Mouse (Mus musculus): ENCODE measurements at regions not wholly inside any gene's neighbourhood (a gene's known extent, or its start where the extent isn't known, plus 50 kb on each side); places are given as distances from the start of the nearest gene placed in this dataset.

DNA sequence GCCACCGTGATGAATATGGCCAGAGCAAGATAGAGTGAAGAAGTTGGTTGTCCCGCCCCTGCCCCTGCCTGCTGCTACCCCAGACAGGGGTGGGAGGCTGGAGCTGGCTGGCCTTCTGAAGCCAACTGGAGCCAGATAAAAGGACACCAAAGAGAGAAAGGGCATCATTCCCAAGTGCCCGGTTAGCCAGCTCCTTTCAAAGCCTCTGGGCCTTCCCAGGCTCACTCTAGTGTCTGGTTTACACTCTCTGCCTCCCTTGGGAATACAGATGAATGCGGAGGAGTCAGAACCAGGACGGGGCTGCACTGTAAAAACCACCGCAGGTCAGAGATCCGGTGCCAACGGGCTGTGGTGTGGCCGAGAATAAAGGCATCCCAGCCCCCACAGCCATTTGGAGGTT is 76.4 kb upstream of the Ankrd55 start:
- H3K27ac ChIP-seq (ENCODE audit: poor library complexity, severe bottlenecking) = no peak overlapping the region
- H3K4me3 ChIP-seq = no peak overlapping the region
- no peak for ATAC-seq (ENCODE audit: insufficient number of reproducible peaks, low FRiP score)
- no peaks in the 10 kb centered on the region for H3K9me3 ChIP-seq (replicated peaks)
- no peak overlapping the region for H3K4me2 ChIP-seq
- no peak overlapping the region for H3K9ac ChIP-seq
- no peaks in the 10 kb centered on the region for H3K27me3 ChIP-seq (replicated peaks)
- H3K36me3 ChIP-seq = no peaks in the 10 kb centered on the region
- 67% methylated on average over 9 of the region's 9 CpGs for WGBS
- H3K4me1 ChIP-seq (replicated peaks) = no peaks in the 10 kb centered on the region

DNA sequence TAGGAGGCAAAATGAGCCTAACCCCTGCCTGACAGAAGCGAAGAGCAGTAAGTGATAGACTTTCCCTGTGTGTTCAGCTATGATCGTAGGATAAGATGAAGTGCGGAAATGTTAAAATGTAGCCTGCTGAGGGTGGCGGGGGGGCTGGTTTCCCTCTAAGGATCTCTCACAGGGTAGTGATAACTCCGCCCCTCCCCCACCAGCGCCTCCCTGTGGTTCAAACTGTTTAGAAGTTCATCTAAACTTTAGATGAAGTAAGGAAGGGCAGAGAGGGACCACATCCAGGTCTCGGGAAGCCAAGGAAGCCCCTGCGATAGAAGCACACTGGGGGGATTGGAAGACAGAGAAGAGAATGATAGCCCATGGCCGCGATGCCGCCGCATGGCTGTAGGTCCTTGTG is 75.9 kb upstream of the Ankrd55 start:
- Histone ChIP-seq H3K27ac (ENCODE audit: poor library complexity, severe bottlenecking) (no peak overlapping the region), H3K4me1 (replicated peaks) (no peaks in the 10 kb centered on the region), H3K9me3 (replicated peaks) (no peaks in the 10 kb centered on the region), H3K36me3 (no peaks in the 10 kb centered on the region), H3K9ac (no peak overlapping the region), H3K4me3 (no peak overlapping the region), H3K4me2 (no peak overlapping the region), H3K27me3 (replicated peaks) (no peaks in the 10 kb centered on the region)
- no peak for ATAC-seq (ENCODE audit: insufficient number of reproducible peaks, low FRiP score)
- WGBS = 65% methylated on average over 12 of the region's 12 CpGs

DNA sequence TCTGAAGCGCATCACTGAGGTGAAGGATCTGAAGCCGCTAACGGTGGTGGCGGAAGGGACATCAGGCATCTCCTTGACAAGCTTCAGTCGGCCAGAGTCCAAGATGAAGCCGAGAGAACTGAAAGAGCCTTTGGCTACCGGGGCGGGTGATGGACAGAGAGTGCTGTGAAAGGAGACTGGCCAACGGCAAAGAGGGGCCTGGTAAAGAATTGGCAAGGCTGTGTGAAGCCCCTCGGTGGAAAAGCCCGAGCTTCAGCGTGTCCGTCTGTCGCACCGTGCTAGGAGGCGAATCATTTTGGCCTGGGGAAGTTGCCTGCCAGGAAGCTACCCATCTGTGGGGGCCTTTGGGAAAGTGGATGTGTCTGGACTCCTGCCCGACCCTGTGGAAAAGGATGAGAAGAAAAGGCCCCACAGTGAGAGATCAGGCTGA is 74.6 kb upstream of the Ankrd55 start:
- H3K4me1 ChIP-seq (replicated peaks) = no peaks in the 10 kb centered on the region
- H3K27ac ChIP-seq (ENCODE audit: poor library complexity, severe bottlenecking) = no peak overlapping the region
- H3K4me2 ChIP-seq = no peak overlapping the region
- no peak for ATAC-seq (ENCODE audit: insufficient number of reproducible peaks, low FRiP score)
- 70% methylated on average over 17 of the region's 17 CpGs for WGBS
- no peak overlapping the region for H3K9ac ChIP-seq
- H3K4me3 ChIP-seq = no peak overlapping the region
- H3K36me3 ChIP-seq = no peaks in the 10 kb centered on the region
- no peaks in the 10 kb centered on the region for H3K9me3 ChIP-seq (replicated peaks)
- H3K27me3 ChIP-seq (replicated peaks) = no peaks in the 10 kb centered on the region

DNA sequence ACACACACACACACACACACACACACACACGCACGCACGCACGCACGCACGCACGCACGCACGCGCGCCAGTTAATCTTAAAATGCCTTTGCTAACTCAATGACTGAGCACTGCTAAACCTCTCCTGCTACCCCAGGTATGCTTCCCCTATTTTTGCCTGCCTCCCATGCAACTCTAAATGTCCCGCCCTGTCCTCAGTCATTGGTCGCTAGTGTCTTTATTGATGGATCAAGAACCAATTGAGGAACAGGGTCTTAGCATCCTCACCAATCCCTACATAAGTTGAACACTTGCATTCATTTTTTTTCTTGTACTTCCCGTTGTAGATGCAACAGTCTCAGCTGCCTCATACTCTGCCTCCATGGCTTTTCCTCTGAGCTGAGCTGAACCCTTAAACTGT is 72.2 kb upstream of the Ankrd55 start:
- Histone ChIP-seq H3K4me1 (replicated peaks) (no peaks in the 10 kb centered on the region), H3K27me3 (replicated peaks) (no peaks in the 10 kb centered on the region)
- WGBS = 93% methylated on average over 14 of the region's 14 CpGs

DNA sequence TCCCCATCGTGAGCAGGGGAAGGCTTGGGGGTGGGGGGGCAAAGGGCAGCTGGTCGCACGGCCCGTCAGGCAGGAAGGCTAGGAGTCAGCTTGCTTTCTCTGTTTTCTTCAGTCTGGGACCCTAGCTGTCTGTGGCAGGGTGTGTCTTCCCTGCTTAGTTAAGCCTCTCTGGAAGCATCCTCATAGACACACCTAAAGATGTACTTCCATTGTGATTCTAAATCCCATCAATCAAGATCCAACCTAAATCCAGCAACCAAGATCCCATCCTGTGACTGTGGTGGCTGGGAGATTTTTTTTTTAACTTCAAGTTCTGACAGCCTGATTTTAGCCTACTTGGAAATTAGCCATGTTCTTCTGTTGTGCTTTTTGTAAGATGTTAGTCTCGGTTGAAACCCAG is 69.9 kb upstream of the Ankrd55 start:
- no peaks in the 10 kb centered on the region for H3K36me3 ChIP-seq
- no peak overlapping the region for H3K4me3 ChIP-seq
- H3K9ac ChIP-seq = no peak overlapping the region
- no peak for ATAC-seq (ENCODE audit: insufficient number of reproducible peaks, low FRiP score)
- no peaks in the 10 kb centered on the region for H3K27me3 ChIP-seq (replicated peaks)
- 65% methylated on average over 5 of the region's 5 CpGs for WGBS
- H3K27ac ChIP-seq (ENCODE audit: poor library complexity, severe bottlenecking) = no peak overlapping the region
- H3K4me1 ChIP-seq (replicated peaks) = peaks cover 8% of the 10 kb centered on the region; the same call in 1 of the 2 replicates
- H3K9me3 ChIP-seq (replicated peaks) = no peaks in the 10 kb centered on the region
- no peak overlapping the region for H3K4me2 ChIP-seq

More for the DNA sequence above, 72.2 kb upstream of the Ankrd55 start:
- no peak overlapping the region for H3K4me2 ChIP-seq
- H3K4me3 ChIP-seq = no peak overlapping the region
- ATAC-seq (ENCODE audit: insufficient number of reproducible peaks, low FRiP score) = no peak
- H3K9me3 ChIP-seq (replicated peaks) = no peaks in the 10 kb centered on the region
- H3K9ac ChIP-seq = no peak overlapping the region
- H3K27ac ChIP-seq (ENCODE audit: poor library complexity, severe bottlenecking) = no peak overlapping the region
- H3K36me3 ChIP-seq = no peaks in the 10 kb centered on the region

DNA sequence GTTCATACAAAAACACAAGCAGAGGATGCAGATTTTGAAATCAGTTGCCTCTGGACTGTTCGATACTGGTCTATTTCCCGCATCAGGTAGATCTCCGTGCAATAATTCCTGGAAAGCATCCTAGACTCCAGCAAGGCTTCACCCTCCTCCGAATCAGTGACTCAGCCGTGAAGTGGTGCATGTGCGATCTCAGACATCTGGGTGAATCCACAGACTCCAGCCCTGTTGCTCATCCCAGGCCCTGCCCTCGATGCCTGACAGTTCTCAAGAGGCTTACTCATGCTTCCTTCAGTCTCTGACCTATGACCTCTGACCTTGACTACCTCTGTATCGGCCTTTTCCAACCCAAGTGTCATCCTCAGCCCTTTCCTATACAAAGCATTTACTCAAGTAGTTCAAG is 68.1 kb upstream of the Ankrd55 start:
- H3K4me2 ChIP-seq = no peak overlapping the region
- H3K4me1 ChIP-seq (replicated peaks) = peaks cover 8% of the 10 kb centered on the region; the same call in 1 of the 2 replicates
- H3K36me3 ChIP-seq = no peaks in the 10 kb centered on the region
- no peak for ATAC-seq (ENCODE audit: insufficient number of reproducible peaks, low FRiP score)
- no peak overlapping the region for H3K4me3 ChIP-seq
- no peak overlapping the region for H3K9ac ChIP-seq
- 78% methylated on average over 8 of the region's 8 CpGs for WGBS
- H3K27me3 ChIP-seq (replicated peaks) = no peaks in the 10 kb centered on the region
- no peak overlapping the region for H3K27ac ChIP-seq (ENCODE audit: poor library complexity, severe bottlenecking)
- peaks cover 4% of the 10 kb centered on the region; the same call in 1 of the 2 replicates for H3K9me3 ChIP-seq (replicated peaks)

DNA sequence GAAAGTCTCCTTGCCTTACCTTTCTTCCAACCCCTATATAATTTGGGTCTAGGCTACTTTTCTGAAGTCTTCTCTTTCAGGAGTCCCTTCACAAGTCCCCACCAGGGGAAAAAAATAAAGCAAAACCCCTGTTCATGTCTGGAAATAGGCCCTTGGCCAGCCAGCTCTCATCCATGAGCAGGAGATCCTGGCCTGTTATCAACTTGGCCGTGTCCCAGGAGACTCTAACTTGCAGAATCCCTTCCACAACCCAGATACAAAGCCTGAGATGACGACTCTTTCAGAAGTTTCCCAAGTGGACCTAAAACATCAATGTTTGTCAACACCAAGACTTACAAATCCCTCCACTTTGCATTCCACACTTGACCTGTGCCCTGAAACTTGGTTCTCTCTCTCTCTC is 64.6 kb upstream of the Ankrd55 start:
- H3K4me2 ChIP-seq = no peak overlapping the region
- H3K9ac ChIP-seq = no peak overlapping the region
- WGBS = 23% methylated on average over 2 of the region's 2 CpGs
- no peak overlapping the region for H3K27ac ChIP-seq (ENCODE audit: poor library complexity, severe bottlenecking)
- no peaks in the 10 kb centered on the region for H3K27me3 ChIP-seq (replicated peaks)
- peaks cover 4% of the 10 kb centered on the region; the same call in 1 of the 2 replicates for H3K9me3 ChIP-seq (replicated peaks)
- no peak for ATAC-seq (ENCODE audit: insufficient number of reproducible peaks, low FRiP score)
- H3K4me1 ChIP-seq (replicated peaks) = peaks cover 17% of the 10 kb centered on the region
- no peak overlapping the region for H3K4me3 ChIP-seq
- no peaks in the 10 kb centered on the region for H3K36me3 ChIP-seq

DNA sequence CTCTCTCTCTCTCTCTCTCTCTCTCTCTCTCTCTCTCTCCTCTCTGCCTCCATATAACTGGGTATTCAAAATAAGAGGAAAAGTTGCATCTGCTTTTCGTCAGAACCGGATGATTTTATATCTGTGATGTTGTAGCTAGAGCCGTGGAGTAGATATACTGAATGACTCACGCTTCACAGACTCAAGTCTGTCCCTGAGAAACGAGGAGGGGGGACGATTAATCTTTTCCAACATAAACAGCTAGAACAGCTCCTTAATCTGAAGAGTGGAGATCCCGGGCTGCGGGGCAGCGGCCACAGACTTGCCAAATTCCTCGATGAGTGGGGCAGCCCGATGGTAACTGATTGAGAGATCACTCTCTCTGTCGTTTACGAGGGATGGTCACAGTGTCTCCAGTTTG is 60.5 kb upstream of the Ankrd55 start:
- 25% methylated on average over 13 of the region's 13 CpGs for WGBS
- no peak overlapping the region for H3K4me3 ChIP-seq
- H3K9me3 ChIP-seq (replicated peaks) = peaks cover 4% of the 10 kb centered on the region; the same call in 1 of the 2 replicates
- ATAC-seq (ENCODE audit: insufficient number of reproducible peaks, low FRiP score) = peak; percentile 59; the same call in 1 of the 2 replicates
- H3K27me3 ChIP-seq (replicated peaks) = no peaks in the 10 kb centered on the region
- H3K36me3 ChIP-seq = no peaks in the 10 kb centered on the region
- no peak overlapping the region for H3K9ac ChIP-seq
- H3K4me2 ChIP-seq = no peak overlapping the region
- H3K4me1 ChIP-seq (replicated peaks) = peaks cover 9% of the 10 kb centered on the region
- H3K27ac ChIP-seq (ENCODE audit: poor library complexity, severe bottlenecking) = no peak overlapping the region

DNA sequence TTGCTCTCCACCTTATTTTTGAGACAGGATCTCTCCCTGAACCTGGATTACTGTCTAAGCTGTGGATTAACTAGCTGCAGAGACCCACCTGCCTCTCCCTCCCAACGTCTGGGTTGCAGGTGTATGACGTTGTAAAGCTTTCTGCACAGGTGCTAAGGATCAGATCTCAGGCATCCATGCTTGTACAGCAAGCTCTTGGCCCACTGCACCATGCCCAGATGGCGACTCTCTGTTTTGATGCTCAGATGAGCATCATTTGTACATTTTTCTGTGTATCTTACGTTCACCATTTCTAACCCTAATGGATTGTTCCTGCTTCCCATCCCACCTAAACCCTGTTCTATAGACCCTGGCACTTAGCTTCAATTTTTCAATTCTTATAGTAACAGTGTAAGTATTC is 59.4 kb upstream of the Ankrd55 start:
- 83% methylated on average over 4 of the region's 4 CpGs for WGBS
- H3K4me2 ChIP-seq = no peak overlapping the region
- H3K9me3 ChIP-seq (replicated peaks) = peaks cover 4% of the 10 kb centered on the region; the same call in 1 of the 2 replicates
- H3K27me3 ChIP-seq (replicated peaks) = no peaks in the 10 kb centered on the region
- H3K27ac ChIP-seq (ENCODE audit: poor library complexity, severe bottlenecking) = no peak overlapping the region
- no peak overlapping the region for H3K9ac ChIP-seq
- no peak overlapping the region for H3K4me3 ChIP-seq
- H3K36me3 ChIP-seq = no peaks in the 10 kb centered on the region
- ATAC-seq (ENCODE audit: insufficient number of reproducible peaks, low FRiP score) = no peak
- peaks cover 9% of the 10 kb centered on the region for H3K4me1 ChIP-seq (replicated peaks)

DNA sequence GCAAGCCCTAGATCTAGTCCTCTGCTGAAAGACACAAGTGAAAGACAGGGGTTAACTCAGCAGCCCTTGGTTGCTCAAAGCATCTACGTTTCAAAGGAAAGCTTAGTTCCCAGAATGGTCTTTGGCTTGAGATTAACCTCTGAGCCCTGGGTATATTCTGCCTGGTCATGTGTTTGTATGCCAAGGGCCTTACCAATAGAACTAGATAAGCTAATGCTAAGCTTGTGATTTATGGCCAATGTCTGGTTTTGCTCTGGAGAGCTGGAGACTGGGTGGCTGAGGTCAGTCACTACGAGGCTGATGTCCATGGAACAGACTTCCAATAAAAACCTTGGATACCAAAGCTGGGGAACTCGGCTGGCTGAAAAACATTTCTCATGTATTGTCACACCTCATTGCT is 58.1 kb upstream of the Ankrd55 start:
- Histone ChIP-seq H3K27me3 (replicated peaks) (no peaks in the 10 kb centered on the region), H3K9me3 (replicated peaks) (peaks cover 6% of the 10 kb centered on the region; the same call in 1 of the 2 replicates), H3K9ac (no peak overlapping the region), H3K4me2 (no peak overlapping the region), H3K36me3 (no peaks in the 10 kb centered on the region), H3K27ac (ENCODE audit: poor library complexity, severe bottlenecking) (no peak overlapping the region), H3K4me1 (replicated peaks) (peaks cover 9% of the 10 kb centered on the region), H3K4me3 (no peak overlapping the region)
- WGBS = 64% methylated on average over 3 of the region's 3 CpGs
- no peak for ATAC-seq (ENCODE audit: insufficient number of reproducible peaks, low FRiP score)

DNA sequence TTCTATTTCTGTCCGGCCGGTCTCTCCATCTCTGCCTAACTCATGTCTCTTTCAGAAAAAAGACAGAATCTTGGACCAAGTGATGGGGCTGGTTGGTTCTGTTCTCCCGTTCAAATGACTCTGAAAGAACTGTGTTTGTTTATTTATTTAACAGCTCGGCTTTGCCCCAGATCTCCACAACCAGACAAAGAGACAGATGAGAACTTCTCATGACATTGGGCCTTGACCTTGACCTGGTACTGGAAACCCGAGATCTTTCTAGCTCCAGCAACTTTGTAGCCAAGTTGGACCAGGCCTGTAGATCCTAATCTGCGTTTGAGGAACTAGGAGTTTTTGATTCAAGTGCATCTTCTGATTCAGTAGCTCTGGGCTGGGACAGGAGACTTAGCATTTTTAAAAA is 53.6 kb upstream of the Ankrd55 start:
- WGBS = 74% methylated on average over 6 of the region's 6 CpGs
- no peak for ATAC-seq (ENCODE audit: insufficient number of reproducible peaks, low FRiP score)
- Histone ChIP-seq H3K36me3 (no peaks in the 10 kb centered on the region), H3K4me3 (no peak overlapping the region), H3K9me3 (replicated peaks) (peaks cover 7% of the 10 kb centered on the region; the same call in 1 of the 2 replicates), H3K27ac (ENCODE audit: poor library complexity, severe bottlenecking) (no peak overlapping the region), H3K4me1 (replicated peaks) (no peaks in the 10 kb centered on the region), H3K4me2 (no peak overlapping the region), H3K9ac (no peak overlapping the region), H3K27me3 (replicated peaks) (no peaks in the 10 kb centered on the region)

DNA sequence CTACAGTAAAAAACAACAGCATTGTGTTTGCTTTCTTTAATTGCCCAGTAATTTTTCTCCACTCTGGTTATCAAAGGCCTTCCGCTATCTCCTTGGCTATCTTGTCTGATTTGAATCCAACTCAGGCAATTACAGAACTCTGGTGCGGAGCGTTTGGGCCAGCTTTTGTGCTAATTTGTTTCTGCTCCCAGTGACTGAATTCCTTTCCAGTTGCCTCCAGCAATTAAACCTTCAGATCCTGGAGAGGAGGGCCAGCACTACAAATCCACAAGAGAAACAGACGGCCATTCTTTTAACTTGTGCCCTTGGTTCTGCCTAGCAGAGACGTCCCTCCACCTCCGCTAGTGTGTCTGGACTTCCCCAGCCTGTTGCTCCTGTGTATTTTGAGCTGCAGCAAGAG is 51.3 kb upstream of the Ankrd55 start:
- no peak overlapping the region for H3K4me3 ChIP-seq
- no peak overlapping the region for H3K27ac ChIP-seq (ENCODE audit: poor library complexity, severe bottlenecking)
- H3K9ac ChIP-seq = no peak overlapping the region
- H3K4me1 ChIP-seq (replicated peaks) = no peaks in the 10 kb centered on the region
- 72% methylated on average over 6 of the region's 6 CpGs for WGBS
- ATAC-seq (ENCODE audit: insufficient number of reproducible peaks, low FRiP score) = no peak
- no peaks in the 10 kb centered on the region for H3K27me3 ChIP-seq (replicated peaks)
- H3K9me3 ChIP-seq (replicated peaks) = peaks cover 7% of the 10 kb centered on the region; the same call in 1 of the 2 replicates
- no peak overlapping the region for H3K4me2 ChIP-seq
- H3K36me3 ChIP-seq = no peaks in the 10 kb centered on the region
